Mouse (Mus musculus): ENCODE measurements around the gene Cdip1. TPM values are rescaled to one million over a fixed set of nuclear protein-coding genes. Genes with fewer than 3 reads are reported as not detected.

The Cdip1 gene
- polyA plus RNA-seq, 1 experiment: 44.9 TPM

- Histone ChIP-seq H3ac (ENCODE audit: control insufficient read depth, insufficient read length) (no peak overlapping the region), H3K4me3 (no peak overlapping the region), H3K79me2 (ENCODE audit: control insufficient read depth, insufficient read depth) (peaks cover 82% of the 10 kb centered on the region), H3K36me3 (ENCODE audit: control insufficient read depth, insufficient read depth) (no peaks in the 10 kb centered on the region), H3K27me3 (ENCODE audit: control insufficient read depth, insufficient read depth, insufficient read length) (no peaks in the 10 kb centered on the region), H3K4me2 (ENCODE audit: low read depth) (no peak overlapping the region)
- TF ChIP-seq TCF3 (IDR thresholded peaks at IDR 0.05; ENCODE audit: insufficient read length, low read depth): no peak
- TF ChIP-seq TCF12 (IDR thresholded peaks at IDR 0.05; ENCODE audit: insufficient read depth, poor library complexity, severe bottlenecking): no peak
- no peak for TF ChIP-seq MYOG (IDR thresholded peaks at IDR 0.05; ENCODE audit: control insufficient read depth in 1 of 3, insufficient read depth in 1 of 3, insufficient read length in 2 of 3, low read depth in 2 of 3)
- TF ChIP-seq POLR2A (IDR thresholded peaks at IDR 0.05; ENCODE audit: insufficient read length, low read depth): no peak
- TF ChIP-seq USF1 (IDR thresholded peaks at IDR 0.05; ENCODE audit: low read depth): no peak
- TF ChIP-seq MAX (IDR thresholded peaks at IDR 0.05; ENCODE audit: low read depth): no peak
- no peak for TF ChIP-seq CEBPB (IDR thresholded peaks at IDR 0.05; ENCODE audit: insufficient read depth, poor library complexity, severe bottlenecking)
- TF ChIP-seq MYOD1 (IDR thresholded peaks at IDR 0.05; ENCODE audit: control insufficient read depth in 1 of 3, insufficient read length in 2 of 3, low read depth in 2 of 3): no peak
- no peak for TF ChIP-seq POLR2AphosphoS2 (IDR thresholded peaks at IDR 0.05; ENCODE audit: insufficient read length, low read depth)
- no peak for TF ChIP-seq E2F4 (IDR thresholded peaks at IDR 0.05; ENCODE audit: insufficient read depth)
Observed at GRCm38 (mm10) chr16:4730776-4731358, 59.2 kb downstream of the Cdip1 start.

DNA sequence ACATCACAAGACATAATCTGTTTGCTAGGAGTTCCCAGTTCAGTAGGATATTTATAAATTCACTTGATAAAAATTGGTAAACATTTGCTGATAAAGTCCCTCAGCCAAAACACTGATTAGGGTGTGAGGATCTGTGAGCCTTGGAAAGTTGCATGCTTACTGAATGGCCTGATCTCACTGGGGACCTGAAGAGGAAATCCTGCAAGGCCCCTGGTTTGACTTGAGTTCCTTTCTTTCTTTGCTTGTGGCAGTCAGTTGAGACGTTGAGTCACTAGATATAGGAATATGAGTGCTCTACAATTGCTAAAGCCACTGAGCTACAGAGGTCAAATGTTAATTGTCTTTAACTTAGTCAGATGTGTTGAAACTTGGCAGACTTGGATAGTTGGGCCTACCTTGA is 62.1 kb downstream of the Cdip1 start:
- H3K4me2 ChIP-seq (ENCODE audit: low read depth): peak overlapping the region; percentile 96
- H3ac ChIP-seq (ENCODE audit: control insufficient read depth, insufficient read length): no peak overlapping the region
- no peaks in the 10 kb centered on the region for H3K36me3 ChIP-seq (ENCODE audit: control insufficient read depth, insufficient read depth)
- H3K4me3 ChIP-seq: no peak overlapping the region
- peaks cover 55% of the 10 kb centered on the region for H3K79me2 ChIP-seq (ENCODE audit: control insufficient read depth, insufficient read depth)
- H3K27me3 ChIP-seq (ENCODE audit: control insufficient read depth, insufficient read depth, insufficient read length): no peaks in the 10 kb centered on the region
- TF ChIP-seq USF1 (IDR thresholded peaks at IDR 0.05; ENCODE audit: low read depth) (no peak), TCF12 (IDR thresholded peaks at IDR 0.05; ENCODE audit: insufficient read depth, poor library complexity, severe bottlenecking) (no peak), POLR2AphosphoS2 (IDR thresholded peaks at IDR 0.05; ENCODE audit: insufficient read length, low read depth) (no peak), REST (IDR thresholded peaks at IDR 0.05; ENCODE audit: insufficient read depth, insufficient read length) (no peak), E2F4 (IDR thresholded peaks at IDR 0.05; ENCODE audit: insufficient read depth) (no peak), POLR2A (IDR thresholded peaks at IDR 0.05; ENCODE audit: insufficient read length, low read depth) (no peak), CEBPB (IDR thresholded peaks at IDR 0.05; ENCODE audit: insufficient read depth, poor library complexity, severe bottlenecking) (no peak), MYOD1 (IDR thresholded peaks at IDR 0.05; ENCODE audit: control insufficient read depth in 1 of 3, insufficient read length in 2 of 3, low read depth in 2 of 3) (no peak), SRF (IDR thresholded peaks at IDR 0.05; ENCODE audit: control insufficient read depth, insufficient read length, low read depth) (no peak), MAX (IDR thresholded peaks at IDR 0.05; ENCODE audit: low read depth) (no peak), TCF3 (IDR thresholded peaks at IDR 0.05; ENCODE audit: insufficient read length, low read depth) (no peak), MYOG (IDR thresholded peaks at IDR 0.05; ENCODE audit: control insufficient read depth in 1 of 3, insufficient read depth in 1 of 3, insufficient read length in 2 of 3, low read depth in 2 of 3) (no peak)

DNA sequence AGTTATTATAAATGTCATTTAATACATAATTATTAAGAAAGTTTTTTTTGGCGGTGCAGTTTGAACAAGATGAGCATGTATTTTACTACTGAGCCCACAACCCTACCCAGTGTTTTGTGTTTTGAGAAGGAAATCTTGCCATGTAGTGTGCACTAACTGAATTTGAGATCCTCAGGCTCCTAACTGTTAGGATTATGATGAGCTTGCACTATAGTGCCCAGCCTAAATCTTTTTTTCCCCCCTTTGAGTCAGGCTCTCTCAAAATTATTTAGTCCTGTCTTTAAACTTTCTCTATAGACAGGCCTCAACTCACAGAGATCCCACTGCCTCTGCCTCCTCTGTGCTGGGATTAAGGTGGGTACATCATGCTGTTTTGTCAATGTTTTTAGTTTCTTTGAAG is 62.6 kb downstream of the Cdip1 start:
- Histone ChIP-seq H3K27me3 (ENCODE audit: control insufficient read depth, insufficient read depth, insufficient read length) (no peaks in the 10 kb centered on the region), H3K4me3 (peak overlapping the region; percentile 74), H3ac (ENCODE audit: control insufficient read depth, insufficient read length) (no peak overlapping the region), H3K36me3 (ENCODE audit: control insufficient read depth, insufficient read depth) (no peaks in the 10 kb centered on the region), H3K79me2 (ENCODE audit: control insufficient read depth, insufficient read depth) (peaks cover 54% of the 10 kb centered on the region), H3K4me2 (ENCODE audit: low read depth) (peak overlapping the region; percentile 96)
- TF ChIP-seq MYOD1 (IDR thresholded peaks at IDR 0.05; ENCODE audit: control insufficient read depth in 1 of 3, insufficient read length in 2 of 3, low read depth in 2 of 3) (no peak), TCF12 (IDR thresholded peaks at IDR 0.05; ENCODE audit: insufficient read depth, poor library complexity, severe bottlenecking) (no peak), POLR2A (IDR thresholded peaks at IDR 0.05; ENCODE audit: insufficient read length, low read depth) (no peak), TCF3 (IDR thresholded peaks at IDR 0.05; ENCODE audit: insufficient read length, low read depth) (no peak), REST (IDR thresholded peaks at IDR 0.05; ENCODE audit: insufficient read depth, insufficient read length) (no peak), MYOG (IDR thresholded peaks at IDR 0.05; ENCODE audit: control insufficient read depth in 1 of 3, insufficient read depth in 1 of 3, insufficient read length in 2 of 3, low read depth in 2 of 3) (no peak), SRF (IDR thresholded peaks at IDR 0.05; ENCODE audit: control insufficient read depth, insufficient read length, low read depth) (no peak), USF1 (IDR thresholded peaks at IDR 0.05; ENCODE audit: low read depth) (no peak), MAX (IDR thresholded peaks at IDR 0.05; ENCODE audit: low read depth) (no peak), POLR2AphosphoS2 (IDR thresholded peaks at IDR 0.05; ENCODE audit: insufficient read length, low read depth) (no peak), E2F4 (IDR thresholded peaks at IDR 0.05; ENCODE audit: insufficient read depth) (no peak), CEBPB (IDR thresholded peaks at IDR 0.05; ENCODE audit: insufficient read depth, poor library complexity, severe bottlenecking) (no peak)

DNA sequence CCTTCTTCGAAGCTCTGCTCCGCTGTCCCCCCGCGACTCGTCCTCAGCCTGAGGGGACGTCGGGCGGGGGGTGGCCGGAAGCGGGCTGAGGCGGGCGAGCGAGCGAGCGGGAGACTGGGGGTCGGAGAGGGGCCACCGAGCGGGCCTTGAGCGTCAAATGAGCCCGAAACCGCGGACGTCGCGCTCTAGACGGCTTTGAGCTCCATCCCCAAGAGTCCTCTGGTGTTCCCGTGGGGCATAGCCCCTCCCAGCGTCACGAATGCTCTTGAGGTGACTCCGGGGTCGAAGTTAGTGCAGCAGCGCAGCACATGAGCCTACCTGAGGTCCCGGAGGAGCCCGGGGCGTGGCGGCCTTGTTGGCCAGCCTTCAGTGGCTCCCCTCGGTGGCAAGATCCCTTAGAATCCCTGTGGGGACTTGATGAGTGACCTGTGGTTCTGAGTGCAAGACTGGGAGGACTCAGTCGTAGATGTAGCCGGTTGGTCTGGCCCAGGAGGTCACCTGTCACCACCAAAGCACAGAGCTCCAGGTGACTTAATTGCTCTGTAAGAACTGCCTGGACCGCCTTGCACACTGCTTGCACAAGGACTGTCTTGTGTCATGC is 63.5 kb downstream of the Cdip1 start:
- Histone ChIP-seq H3K27me3 (ENCODE audit: control insufficient read depth, insufficient read depth, insufficient read length) (no peaks in the 10 kb centered on the region), H3K4me3 (peak overlapping the region; percentile 74), H3K4me2 (ENCODE audit: low read depth) (peak overlapping the region; percentile 96), H3K36me3 (ENCODE audit: control insufficient read depth, insufficient read depth) (no peaks in the 10 kb centered on the region), H3K79me2 (ENCODE audit: control insufficient read depth, insufficient read depth) (peaks cover 46% of the 10 kb centered on the region), H3ac (ENCODE audit: control insufficient read depth, insufficient read length) (peak overlapping the region; percentile 43)
- TF ChIP-seq E2F4 (IDR thresholded peaks at IDR 0.05; ENCODE audit: insufficient read depth): no peak
- no peak for TF ChIP-seq TCF12 (IDR thresholded peaks at IDR 0.05; ENCODE audit: insufficient read depth, poor library complexity, severe bottlenecking)
- TF ChIP-seq TCF3 (IDR thresholded peaks at IDR 0.05; ENCODE audit: insufficient read length, low read depth): no peak
- no peak for TF ChIP-seq MAX (IDR thresholded peaks at IDR 0.05; ENCODE audit: low read depth)
- no peak for TF ChIP-seq REST (IDR thresholded peaks at IDR 0.05; ENCODE audit: insufficient read depth, insufficient read length)
- no peak for TF ChIP-seq USF1 (IDR thresholded peaks at IDR 0.05; ENCODE audit: low read depth)
- no peak for TF ChIP-seq SRF (IDR thresholded peaks at IDR 0.05; ENCODE audit: control insufficient read depth, insufficient read length, low read depth)
- no peak for TF ChIP-seq POLR2A (IDR thresholded peaks at IDR 0.05; ENCODE audit: insufficient read length, low read depth)
- no peak for TF ChIP-seq POLR2AphosphoS2 (IDR thresholded peaks at IDR 0.05; ENCODE audit: insufficient read length, low read depth)
- TF ChIP-seq CEBPB (IDR thresholded peaks at IDR 0.05; ENCODE audit: insufficient read depth, poor library complexity, severe bottlenecking): no peak
- no peak for TF ChIP-seq MYOD1 (IDR thresholded peaks at IDR 0.05; ENCODE audit: control insufficient read depth in 1 of 3, insufficient read length in 2 of 3, low read depth in 2 of 3)
- TF ChIP-seq MYOG (IDR thresholded peaks at IDR 0.05; ENCODE audit: control insufficient read depth in 1 of 3, insufficient read depth in 1 of 3, insufficient read length in 2 of 3, low read depth in 2 of 3): no peak
